Mouse (Mus musculus) skeletal muscle tissue, adult 2 months (tissue): Measurements from ENCODE around the gene Pgap1.

ENCODE experiments used
- DNase-seq: peaks from one replicate; pipeline ENCODE4 v3.0.0-alpha.2; 2012; ENCODE audit warnings: low read depth, low spot score

Pgap1 gene

GRCm38 (mm10) chr1:54523717-54524116 is 33.8 kb downstream of the Pgap1 start:
- peak; percentile 32 for DNase-seq

GRCm38 (mm10) chr1:54520062-54520577 is 37.4 kb downstream of the Pgap1 start:
- no peak for DNase-seq

- no peak for DNase-seq
Observed at GRCm38 (mm10) chr1:54513836-54514235, 43.6 kb downstream of the Pgap1 start.

GRCm38 (mm10) chr1:54498496-54498895 is 59.0 kb downstream of the Pgap1 start:
- no peak for DNase-seq

- no peak for DNase-seq
Observed at GRCm38 (mm10) chr1:54496254-54496653, 61.2 kb downstream of the Pgap1 start.

- DNase-seq, result no peak
Observed at GRCm38 (mm10) chr1:54493496-54493895, 64.0 kb downstream of the Pgap1 start.

GRCm38 (mm10) chr1:54492435-54492841 is 65.0 kb downstream of the Pgap1 start:
- DNase-seq, result no peak

GRCm38 (mm10) chr1:54484744-54485420 is 72.6 kb downstream of the Pgap1 start:
- no peak for DNase-seq

- DNase-seq, result no peak
Observed at GRCm38 (mm10) chr1:54480491-54480890, 77.0 kb downstream of the Pgap1 start.

- no peak for DNase-seq
Observed at GRCm38 (mm10) chr1:54468662-54469061, 88.8 kb downstream of the Pgap1 start.

- no peak for DNase-seq
Observed at GRCm38 (mm10) chr1:54467366-54467765, 90.1 kb downstream of the Pgap1 start.

- no peak for DNase-seq
Observed at GRCm38 (mm10) chr1:54452116-54452515, 105.4 kb downstream of the Pgap1 start.

- no peak for DNase-seq
Observed at GRCm38 (mm10) chr1:54448833-54449232, 108.7 kb downstream of the Pgap1 start.

GRCm38 (mm10) chr1:54443641-54444040 is 113.8 kb downstream of the Pgap1 start:
- DNase-seq, result no peak

- DNase-seq, result no peak
Observed at GRCm38 (mm10) chr1:54439080-54439476, 118.4 kb downstream of the Pgap1 start.

GRCm38 (mm10) chr1:54438340-54439079 is 119.0 kb downstream of the Pgap1 start, which contains the start of gene Gtf3c3:
TSS of gene Gtf3c3 (minus strand) at chr1:54438971.
- DNase-seq, result peak; percentile 49
